Mouse (Mus musculus): ENCODE results near the gene Zswim4. TPM values are rescaled to one million over a fixed set of nuclear protein-coding genes. Genes with fewer than 3 reads are reported as not detected.

Zswim4 gene
- total RNA-seq, 4 experiments from 2014 or later, result 12.9 to 13.8 (median 13.3) TPM

DNA sequence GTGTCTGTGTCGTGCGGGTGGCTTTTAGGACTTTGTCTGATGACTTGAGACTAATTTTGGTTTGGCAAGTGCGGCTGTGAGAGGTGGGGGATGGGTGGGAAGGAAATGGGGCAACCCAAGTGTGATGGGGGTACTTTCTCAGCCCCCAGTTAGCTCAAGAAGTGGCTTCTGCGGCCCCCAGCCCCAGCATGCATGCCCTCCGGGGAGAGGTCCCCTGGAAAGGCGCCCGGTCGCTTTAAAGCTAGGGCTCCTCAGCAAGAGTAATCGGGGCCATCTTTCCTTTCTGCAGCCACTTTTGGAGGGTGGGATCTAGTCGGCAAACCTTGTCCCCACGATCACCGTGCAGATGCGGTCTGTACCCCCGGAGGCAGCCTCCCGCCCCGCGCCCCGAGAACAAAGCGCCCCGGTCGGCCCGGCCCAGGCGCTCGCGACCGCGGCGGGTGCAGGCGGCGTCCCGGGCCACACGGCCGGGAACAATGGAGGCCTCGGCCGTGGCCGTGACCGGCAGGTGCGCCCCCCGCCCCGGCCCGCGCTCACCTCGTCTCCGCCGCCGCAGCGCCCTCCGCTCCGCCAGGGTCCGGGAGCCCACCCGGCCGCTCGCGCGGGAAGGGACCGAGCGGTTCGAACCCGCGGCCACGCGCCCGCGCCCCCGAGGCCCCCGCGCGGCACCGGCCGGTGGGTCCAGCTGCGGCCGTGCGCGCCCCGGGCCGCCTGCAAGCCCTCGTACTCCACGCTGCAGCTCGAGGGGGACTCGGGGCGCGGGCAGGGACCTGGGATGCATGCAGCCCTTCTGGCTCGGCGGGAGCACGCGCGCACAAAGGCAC, 53.4 kb downstream of the Zswim4 start:
- DNase-seq (ENCODE audit: low spot score in 2 of 2), result no peak

DNA sequence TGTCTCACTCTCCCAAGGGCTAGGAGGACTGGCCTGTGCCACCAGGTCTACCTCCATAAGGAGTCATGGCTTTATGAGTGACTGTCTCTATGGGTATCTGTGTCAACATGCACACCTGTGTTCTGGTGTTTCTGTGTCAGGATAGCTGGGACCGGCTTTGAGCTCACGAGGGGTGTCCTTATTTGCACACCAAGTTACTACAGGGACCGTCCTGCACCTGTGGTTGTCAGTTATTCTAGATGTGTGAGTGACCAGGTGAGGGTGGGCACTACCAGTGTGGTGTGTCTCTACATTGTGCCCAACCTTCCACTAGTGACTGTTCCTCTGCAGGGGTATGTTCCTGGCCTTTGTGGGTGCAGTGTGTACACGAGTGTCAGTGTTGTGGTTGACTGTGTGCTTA, 54.0 kb downstream of the Zswim4 start:
- DNase-seq (ENCODE audit: low spot score in 2 of 2), result no peak

GRCm38 (mm10) chr8:84180530-84181190, 56.2 kb downstream of the Zswim4 start:
- no peak for DNase-seq (ENCODE audit: low spot score in 2 of 2)

DNA sequence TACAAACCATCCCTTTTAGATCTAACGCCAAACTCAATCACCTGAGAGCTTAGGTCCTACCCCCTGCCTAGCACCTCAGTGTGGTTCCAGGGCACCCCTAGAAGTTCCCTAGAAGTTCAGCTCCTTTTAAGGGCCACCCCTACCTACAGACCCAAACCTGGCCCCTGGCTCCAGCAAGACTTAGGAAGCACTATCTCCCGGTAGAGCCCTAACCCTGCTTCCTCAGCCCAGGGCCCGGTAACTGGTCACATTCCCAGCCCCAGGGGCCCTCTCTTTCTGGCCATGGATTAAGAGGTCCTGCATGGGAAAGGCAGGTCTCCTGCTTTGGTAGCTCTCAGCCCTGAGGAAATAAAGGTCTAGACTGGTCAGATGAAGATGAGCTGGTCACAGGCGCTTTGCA, 56.9 kb downstream of the Zswim4 start:
- no peak for DNase-seq (ENCODE audit: low spot score in 2 of 2)

DNA sequence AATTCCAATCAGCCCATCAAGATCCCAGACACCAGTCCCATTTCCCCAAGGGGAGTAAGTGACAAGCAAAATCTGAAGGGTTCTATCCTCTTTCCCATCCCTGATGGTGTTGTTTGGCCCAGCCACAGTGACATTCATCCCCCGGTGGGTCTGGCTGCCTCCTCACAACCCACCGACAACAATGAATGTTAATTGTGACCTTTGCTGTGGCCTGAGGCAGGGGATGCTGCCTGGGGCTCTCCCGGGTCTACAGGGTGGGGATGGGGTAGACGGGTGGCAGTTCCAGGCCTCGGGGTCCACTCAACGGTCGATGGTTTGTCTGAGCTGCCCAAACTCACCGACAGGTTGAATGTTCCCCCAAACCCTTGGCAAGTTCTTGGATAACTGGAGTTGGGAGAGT, 58.3 kb downstream of the Zswim4 start:
- DNase-seq (ENCODE audit: low spot score in 2 of 2), result no peak

- no peak for DNase-seq (ENCODE audit: low spot score in 2 of 2)
These were observed 59.5 kb downstream of the Zswim4 start for GRCm38 (mm10) chr8:84177405-84177804.

DNA sequence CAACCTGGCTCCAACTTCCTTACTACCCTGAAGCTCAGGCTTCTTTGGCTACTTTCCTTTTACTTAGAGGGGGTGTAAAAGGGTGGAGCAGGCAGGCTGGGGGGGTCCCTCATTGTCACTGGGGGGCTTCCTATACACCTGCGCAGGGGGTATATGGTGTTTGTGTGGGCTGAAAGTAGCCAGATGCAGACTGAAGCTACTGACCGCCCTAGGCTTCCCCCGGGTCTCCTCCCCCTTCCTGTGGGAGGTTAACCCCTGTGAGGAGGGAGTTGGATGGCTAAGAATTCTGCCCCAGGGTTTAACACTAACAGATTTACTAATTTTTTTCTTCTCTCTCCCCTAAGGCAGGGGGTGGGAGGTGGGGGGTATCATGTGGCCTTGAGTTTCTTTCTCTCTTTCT, 60.3 kb downstream of the Zswim4 start:
- DNase-seq (ENCODE audit: low spot score in 2 of 2), result no peak

GRCm38 (mm10) chr8:84173861-84174260, 63.0 kb downstream of the Zswim4 start:
- no peak for DNase-seq (ENCODE audit: low spot score in 2 of 2)

DNA sequence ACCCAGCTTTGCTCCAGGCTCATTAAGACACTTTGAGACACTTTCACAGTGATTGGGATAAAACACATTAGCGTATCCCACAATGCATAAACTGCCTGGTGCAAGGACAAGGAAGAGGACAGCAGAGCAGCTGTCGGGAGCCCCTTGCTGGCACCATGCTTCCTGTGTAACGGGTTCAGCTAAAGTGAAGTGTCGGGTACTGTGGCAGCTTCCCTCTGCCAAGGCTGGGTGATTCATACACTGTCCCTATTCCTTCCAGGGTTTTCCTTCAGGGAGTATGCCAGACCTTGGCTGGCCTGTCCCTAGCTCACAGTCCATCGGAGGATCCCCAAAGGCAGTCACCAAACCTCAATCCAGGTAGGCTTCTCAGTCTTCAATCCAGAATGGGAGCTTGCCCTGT, 66.8 kb downstream of the Zswim4 start:
- no peak for DNase-seq (ENCODE audit: low spot score in 2 of 2)

DNA sequence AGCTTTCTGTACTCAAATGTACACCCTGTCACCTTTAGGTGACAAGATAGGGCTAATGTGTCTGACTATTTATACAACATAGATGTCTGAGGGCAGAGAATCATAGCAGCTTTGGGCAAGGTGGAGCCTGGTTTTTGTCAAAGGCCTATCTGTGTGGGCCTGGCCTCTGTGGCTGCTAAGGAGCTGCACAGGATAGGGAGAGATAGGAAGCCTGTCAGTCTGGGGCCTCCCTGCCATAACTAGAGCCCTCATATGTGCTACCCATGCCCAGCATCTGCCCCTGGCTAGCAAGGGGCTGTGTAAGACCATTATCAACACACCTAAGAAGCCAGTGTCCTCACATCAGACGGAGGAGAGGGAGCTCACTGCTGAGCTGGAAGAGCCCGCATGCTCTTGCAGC, 69.2 kb downstream of the Zswim4 start:
- no peak for DNase-seq (ENCODE audit: low spot score in 2 of 2)

Small RNA genes within 50 kb of the gene (microRNA-seq; reads per million reads assigned to microRNA genes)
- 992 to 1,730 reads per million in 2 experiments for gene Mir181c
- 1,375 to 1,635 reads per million in 2 experiments for gene Mir181d
- gene Mir23a, result 10,621 to 16,056 reads per million in 2 experiments
- 0 reads per million in 2 experiments for gene Mir24-2
- 125 to 199 reads per million in 2 experiments for gene Mir27a
- 0 reads per million in 2 experiments for gene Mir3074-2

Other genes with a start within 250 kb of the Zswim4 start
- gene Samd1, start 239.4 kb downstream of the Zswim4 start, total RNA-seq (2022), result 10 to 100 TPM; 43.5 to 53.7 (median 46.3) TPM
- under 1 TPM; 0.34 to 0.77 (median 0.48) TPM for gene 1700067K01Rik, start 235.6 kb downstream of the Zswim4 start, total RNA-seq (2022)
- 1 to 10 TPM in 3 of 4 experiments, under 1 TPM in 1; 0.37 to 2.6 (median 1.5) TPM for gene 2210011C24Rik, start 224.9 kb downstream of the Zswim4 start, total RNA-seq (2022)
- gene Palm3, start 215.6 kb downstream of the Zswim4 start, total RNA-seq (2022), result 1 to 10 TPM; 1.5 to 4.5 (median 2.3) TPM
- under 1 TPM; 0.36 to 0.57 (median 0.47) TPM for gene Il27ra, start 194.5 kb downstream of the Zswim4 start, total RNA-seq (2022)
- not detected for gene Rln3, start 192.1 kb downstream of the Zswim4 start, total RNA-seq (2022)
- gene Gm10643, start 171.9 kb downstream of the Zswim4 start, total RNA-seq (2022), result 1 to 10 TPM; 4.1 to 4.6 (median 4.5) TPM
- gene Rfx1, start 170.2 kb downstream of the Zswim4 start, total RNA-seq (2022), result 10 to 100 TPM; 19.5 to 26.3 (median 24.3) TPM
- 10 to 100 TPM; 17.0 to 19.8 (median 18.5) TPM for gene Dcaf15, start 132.3 kb downstream of the Zswim4 start, total RNA-seq (2022)
- not detected for gene Podnl1, start 111.1 kb downstream of the Zswim4 start, total RNA-seq (2022)
- 10 to 100 TPM; 44.3 to 52.9 (median 47.4) TPM for gene Cc2d1a, start 89.1 kb downstream of the Zswim4 start, total RNA-seq (2022)
- 1 to 10 TPM; 2.8 to 3.2 (median 3.1) TPM for gene 4930432K21Rik, start 89.0 kb downstream of the Zswim4 start, total RNA-seq (2022)
- gene Nanos3, start 51.8 kb downstream of the Zswim4 start, total RNA-seq (2022), result 1 to 10 TPM; 2.8 to 3.8 (median 3.2) TPM
- gene D8Ertd738e, start 12.7 kb upstream of the Zswim4 start, total RNA-seq (2022), result 100 to 1,000 TPM in 2 of 4 experiments, 10 to 100 TPM in 2; 97.1 to 133 (median 108) TPM
- gene Mri1, start 20.3 kb upstream of the Zswim4 start, total RNA-seq (2022), result 10 to 100 TPM; 14.3 to 18.7 (median 16.2) TPM
- 10 to 100 TPM; 24.6 to 29.7 (median 27.8) TPM for gene Ccdc130, start 33.3 kb upstream of the Zswim4 start, total RNA-seq (2022)
- gene Cacna1a, start 151.4 kb upstream of the Zswim4 start, total RNA-seq (2022), result 100 to 1,000 TPM; 177 to 203 (median 185) TPM